Mouse (Mus musculus): ENCODE data around the gene Spns3.

The Spns3 gene

GRCm38 (mm10) chr11:72453105-72453953 is 97.0 kb downstream of the Spns3 start:
- DNase-seq (ENCODE audit: low spot score in 2 of 2): no peak

GRCm38 (mm10) chr11:72452140-72452665 is 98.1 kb downstream of the Spns3 start:
- no peak for DNase-seq (ENCODE audit: low spot score in 2 of 2)

DNA sequence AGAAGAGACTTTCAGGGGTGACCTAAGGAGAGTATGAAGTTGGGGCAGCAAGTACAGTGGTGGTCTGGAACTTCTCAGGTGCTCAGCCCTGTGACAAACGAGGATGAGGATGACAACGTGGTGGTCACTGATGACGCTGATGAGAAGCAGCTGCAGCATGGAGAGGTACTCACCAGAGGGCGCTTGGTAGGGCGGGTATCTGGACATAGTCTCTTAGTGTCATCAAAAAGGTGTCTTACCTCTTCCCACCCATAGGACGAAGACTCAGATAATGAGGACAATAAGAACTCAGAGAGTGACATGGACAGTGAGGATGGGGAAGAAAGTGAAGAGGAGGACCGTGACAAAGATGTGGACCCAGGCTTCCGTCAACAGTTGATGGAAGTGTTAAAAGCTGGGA is 102.8 kb downstream of the Spns3 start:
- DNase-seq (ENCODE audit: low spot score in 2 of 2): no peak

DNA sequence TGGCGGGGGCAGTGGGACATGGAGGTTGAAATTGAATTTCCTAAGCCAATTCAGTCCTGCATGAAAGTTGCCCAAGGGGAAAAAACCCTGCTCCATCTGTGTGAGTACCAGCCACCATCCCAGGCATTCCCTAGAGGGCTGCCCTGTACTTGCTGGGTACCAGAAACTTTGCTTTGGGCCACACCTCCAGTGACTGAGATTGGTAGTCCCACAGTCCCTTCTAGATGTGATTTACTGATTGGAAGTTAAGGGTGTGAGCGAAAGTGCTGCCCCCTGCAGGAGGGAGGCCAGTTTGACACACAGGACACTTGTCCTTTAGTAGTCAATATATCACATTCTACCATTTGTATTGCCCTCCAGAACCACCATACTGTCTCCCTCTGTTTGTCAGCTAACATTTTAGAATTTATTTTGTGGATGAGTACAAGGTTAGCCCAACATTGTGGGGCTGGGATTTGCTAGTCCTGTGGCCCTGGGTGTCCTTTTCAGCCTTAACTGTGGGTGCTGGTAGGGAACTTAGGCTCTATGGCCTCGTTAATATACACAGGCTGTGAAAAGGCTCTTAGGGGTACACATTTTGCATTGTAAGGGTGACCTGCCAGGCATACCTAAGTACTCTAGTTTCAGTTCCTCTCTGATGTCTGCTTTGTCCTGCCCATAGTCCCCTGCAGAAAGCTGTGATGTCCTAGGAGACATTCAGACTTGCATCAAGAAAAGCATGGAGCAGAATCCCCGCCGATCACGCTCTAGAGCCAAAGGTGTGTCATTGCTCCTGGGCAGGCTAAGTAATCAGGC is 103.8 kb downstream of the Spns3 start:
- no peak for DNase-seq (ENCODE audit: low spot score in 2 of 2)
